Mouse (Mus musculus): ENCODE measurements around the gene Vmn1r78.
"Not testable (repeated sequence)": the region's sequence is repeated elsewhere in the genome, so short reads cannot be mapped to it uniquely, and the experiment has no call there.

Gene Vmn1r78

GRCm38 (mm10) chr7:12149957-12150356 is at the start of gene Vmn1r78:
Vmn1r78 (plus strand) TSS chr7:12150257.
- DNase-seq (ENCODE audit: low spot score in 2 of 2), result no peak

GRCm38 (mm10) chr7:12156463-12156862 is 6.4 kb downstream of the Vmn1r78 start:
- DNase-seq (ENCODE audit: low spot score in 2 of 2), result not testable (repeated sequence)

GRCm38 (mm10) chr7:12170979-12171378 is 20.9 kb downstream of the Vmn1r78 start, which contains the start of gene Vmn1r79:
Vmn1r79 (plus strand) TSS chr7:12171279.
- DNase-seq (ENCODE audit: low spot score in 2 of 2), result not testable (repeated sequence)

- not testable (repeated sequence) for DNase-seq (ENCODE audit: low spot score in 2 of 2)
Observed at GRCm38 (mm10) chr7:12172926-12173325, 22.9 kb downstream of the Vmn1r78 start.

- DNase-seq (ENCODE audit: low spot score in 2 of 2), result no peak
Observed at GRCm38 (mm10) chr7:12188986-12189385, 38.9 kb downstream of the Vmn1r78 start, which contains the start of gene Vmn1r80. Vmn1r80 (plus strand) TSS chr7:12189286.

- DNase-seq (ENCODE audit: low spot score in 2 of 2), result no peak
Observed at GRCm38 (mm10) chr7:12204141-12204540, 54.1 kb downstream of the Vmn1r78 start.

All from natural killer cell, adult 2 months (primary cell).